Mouse (Mus musculus): ENCODE measurements at regions not wholly inside any gene's neighbourhood (a gene's known extent, or its start where the extent isn't known, plus 50 kb on each side); places are given as distances from the start of the nearest gene placed in this dataset.

GRCm38 (mm10) chr2:160158599-160159261 lies 175.2 kb downstream of the Gm826 start:
- Histone ChIP-seq H3K9ac (replicated peaks; ENCODE audit: low read length) (no peak overlapping the region), H3K4me2 (ENCODE audit: low read depth, low read length) (no peak overlapping the region), H3K4me1 (ENCODE audit: control insufficient read depth, insufficient read depth, low read length) (no peaks in the 10 kb centered on the region), H3K9me3 (replicated peaks; ENCODE audit: control insufficient read depth, low read length) (no peaks in the 10 kb centered on the region), H3K4me3 (ENCODE audit: low read depth, low read length) (no peak overlapping the region), H3K27ac (replicated peaks; ENCODE audit: low read depth, low read length) (no peak overlapping the region), H3K36me3 (replicated peaks; ENCODE audit: control insufficient read depth, insufficient read depth, low read depth, low read length) (no peaks in the 10 kb centered on the region), H3K27me3 (ENCODE audit: control insufficient read depth, insufficient read depth, low read length) (no peaks in the 10 kb centered on the region)
- WGBS = 81% methylated on average over 13 of the region's 13 CpGs
- DNase-seq (ENCODE audit: low spot score) = no peak
- ATAC-seq (replicated peaks; ENCODE audit: insufficient number of reproducible peaks, low FRiP score, low TSS enrichment, low read depth) = no peak

DNA sequence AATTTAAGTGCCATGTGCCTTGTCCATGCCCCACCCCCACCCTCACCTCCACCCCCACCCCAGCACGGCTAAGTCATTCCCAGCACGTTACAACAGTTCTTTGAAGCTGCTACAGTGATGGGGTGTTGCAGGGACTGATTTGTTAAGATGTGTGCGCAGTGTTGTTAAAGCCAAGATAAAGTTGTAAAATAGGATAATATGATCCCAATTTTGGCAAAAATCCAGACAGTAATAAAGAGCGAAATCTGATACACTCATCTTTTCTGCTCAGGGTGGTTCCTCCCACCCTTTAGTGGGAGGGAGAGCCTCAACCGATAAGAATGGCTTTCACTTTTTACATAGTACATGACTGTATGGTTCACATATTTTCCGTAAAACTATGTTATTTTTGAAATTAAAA lies 180.2 kb downstream of the Gm826 start:
- 62% methylated on average over 6 of the region's 6 CpGs for whole genome bisulfite sequencing
- no peak for ATAC-seq (replicated peaks; ENCODE audit: insufficient number of reproducible peaks, low FRiP score, low TSS enrichment, low read depth)

DNA sequence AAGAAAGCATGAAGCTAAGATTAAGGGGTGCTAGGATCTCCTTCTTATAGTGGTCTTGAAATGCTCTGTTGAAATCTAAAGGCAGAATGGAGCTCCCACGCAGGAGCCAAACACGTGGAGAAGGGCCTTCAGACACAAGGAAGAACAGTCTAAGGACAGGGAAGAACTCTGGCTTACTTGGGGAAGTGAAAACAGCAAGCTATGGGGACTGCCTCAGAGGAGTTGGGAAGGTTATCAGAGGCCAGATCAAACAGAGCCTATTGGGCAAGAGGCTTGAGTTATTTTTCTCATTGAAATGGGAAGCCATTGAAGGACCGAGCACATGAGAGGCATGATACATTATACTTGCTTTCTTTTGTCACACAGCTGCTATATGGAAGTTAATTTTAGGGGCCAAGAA lies 181.9 kb downstream of the Gm826 start:
- DNase-seq (ENCODE audit: low spot score) = no peak
- no peaks in the 10 kb centered on the region for H3K27me3 ChIP-seq (ENCODE audit: control insufficient read depth, insufficient read depth, low read length)
- 75% methylated on average over 3 of the region's 3 CpGs for WGBS
- H3K4me3 ChIP-seq (ENCODE audit: low read depth, low read length) = no peak overlapping the region
- H3K4me1 ChIP-seq (ENCODE audit: control insufficient read depth, insufficient read depth, low read length) = no peaks in the 10 kb centered on the region
- no peak for ATAC-seq (replicated peaks; ENCODE audit: insufficient number of reproducible peaks, low FRiP score, low TSS enrichment, low read depth)
- no peak overlapping the region for H3K27ac ChIP-seq (replicated peaks; ENCODE audit: low read depth, low read length)
- no peaks in the 10 kb centered on the region for H3K9me3 ChIP-seq (replicated peaks; ENCODE audit: control insufficient read depth, low read length)
- H3K36me3 ChIP-seq (replicated peaks; ENCODE audit: control insufficient read depth, insufficient read depth, low read depth, low read length) = no peaks in the 10 kb centered on the region
- H3K9ac ChIP-seq (replicated peaks; ENCODE audit: low read length) = no peak overlapping the region
- no peak overlapping the region for H3K4me2 ChIP-seq (ENCODE audit: low read depth, low read length)

More for the DNA sequence above, 180.2 kb downstream of the Gm826 start:
- Histone ChIP-seq H3K4me3 (ENCODE audit: low read depth, low read length) (no peak overlapping the region), H3K4me1 (ENCODE audit: control insufficient read depth, insufficient read depth, low read length) (no peaks in the 10 kb centered on the region), H3K4me2 (ENCODE audit: low read depth, low read length) (no peak overlapping the region), H3K9ac (replicated peaks; ENCODE audit: low read length) (no peak overlapping the region), H3K27ac (replicated peaks; ENCODE audit: low read depth, low read length) (no peak overlapping the region), H3K36me3 (replicated peaks; ENCODE audit: control insufficient read depth, insufficient read depth, low read depth, low read length) (no peaks in the 10 kb centered on the region), H3K27me3 (ENCODE audit: control insufficient read depth, insufficient read depth, low read length) (no peaks in the 10 kb centered on the region), H3K9me3 (replicated peaks; ENCODE audit: control insufficient read depth, low read length) (no peaks in the 10 kb centered on the region)
- DNase-seq (ENCODE audit: low spot score) = no peak

- ATAC-seq (replicated peaks; ENCODE audit: insufficient number of reproducible peaks, low FRiP score, low TSS enrichment, low read depth) = no peak
- Histone ChIP-seq H3K9ac (replicated peaks; ENCODE audit: low read length) (no peak overlapping the region), H3K4me3 (ENCODE audit: low read depth, low read length) (no peak overlapping the region), H3K4me1 (ENCODE audit: control insufficient read depth, insufficient read depth, low read length) (no peaks in the 10 kb centered on the region), H3K9me3 (replicated peaks; ENCODE audit: control insufficient read depth, low read length) (no peaks in the 10 kb centered on the region), H3K36me3 (replicated peaks; ENCODE audit: control insufficient read depth, insufficient read depth, low read depth, low read length) (no peaks in the 10 kb centered on the region), H3K27me3 (ENCODE audit: control insufficient read depth, insufficient read depth, low read length) (no peaks in the 10 kb centered on the region), H3K27ac (replicated peaks; ENCODE audit: low read depth, low read length) (no peak overlapping the region), H3K4me2 (ENCODE audit: low read depth, low read length) (no peak overlapping the region)
- DNase-seq (ENCODE audit: low spot score) = no peak
- 78% methylated on average over 3 of the region's 3 CpGs for WGBS
These were observed 185.0 kb downstream of the Gm826 start for GRCm38 (mm10) chr2:160148936-160149335.

DNA sequence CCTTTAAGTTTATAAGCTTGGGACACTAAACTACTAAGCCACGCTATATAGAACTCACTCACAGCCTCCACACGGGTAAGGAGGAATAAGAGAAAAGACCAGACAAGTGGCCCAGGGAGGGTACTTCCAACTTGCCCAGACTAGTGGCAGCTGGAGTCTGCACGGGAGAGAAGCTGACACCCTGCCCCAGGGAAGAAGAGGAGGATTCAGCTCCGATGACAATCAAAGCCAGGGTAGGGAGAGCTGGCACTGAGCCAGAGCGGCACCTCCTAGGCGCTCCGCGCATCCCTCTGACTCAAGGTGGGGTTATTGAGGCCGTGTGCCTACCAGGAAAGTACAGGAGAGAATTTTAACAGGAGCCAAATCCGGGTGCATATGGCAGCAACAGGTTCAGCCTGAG lies 185.4 kb downstream of the Gm826 start:
- WGBS = 70% methylated on average over 10 of the region's 10 CpGs
- no peaks in the 10 kb centered on the region for H3K4me1 ChIP-seq (ENCODE audit: control insufficient read depth, insufficient read depth, low read length)
- no peak overlapping the region for H3K9ac ChIP-seq (replicated peaks; ENCODE audit: low read length)
- H3K4me2 ChIP-seq (ENCODE audit: low read depth, low read length) = no peak overlapping the region
- ATAC-seq (replicated peaks; ENCODE audit: insufficient number of reproducible peaks, low FRiP score, low TSS enrichment, low read depth) = no peak; the same call in 1 of the 2 replicates
- no peaks in the 10 kb centered on the region for H3K9me3 ChIP-seq (replicated peaks; ENCODE audit: control insufficient read depth, low read length)
- H3K27ac ChIP-seq (replicated peaks; ENCODE audit: low read depth, low read length) = no peak overlapping the region
- no peaks in the 10 kb centered on the region for H3K27me3 ChIP-seq (ENCODE audit: control insufficient read depth, insufficient read depth, low read length)
- no peak overlapping the region for H3K4me3 ChIP-seq (ENCODE audit: low read depth, low read length)
- no peaks in the 10 kb centered on the region for H3K36me3 ChIP-seq (replicated peaks; ENCODE audit: control insufficient read depth, insufficient read depth, low read depth, low read length)
- DNase-seq (ENCODE audit: low spot score) = peak; percentile 19

DNA sequence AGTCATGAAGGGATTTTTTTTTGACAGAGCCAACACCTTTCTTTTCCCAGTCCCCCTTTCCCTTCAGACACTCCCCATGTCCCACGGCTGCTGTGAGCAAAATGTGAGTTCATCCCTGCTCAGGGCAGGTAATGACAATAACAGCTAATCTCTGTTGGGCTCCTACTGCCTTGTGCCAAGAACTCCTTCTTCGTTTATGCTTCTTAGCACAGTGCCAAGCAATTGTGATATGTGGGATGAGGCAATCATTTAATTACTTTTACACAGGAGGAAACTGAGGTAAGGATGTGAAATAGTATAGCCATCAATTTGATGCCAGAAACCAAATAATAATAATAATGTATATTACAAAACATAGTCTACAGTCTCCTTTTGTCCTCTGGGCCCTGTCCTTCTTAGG lies 185.9 kb downstream of the Gm826 start:
- Histone ChIP-seq H3K27me3 (ENCODE audit: control insufficient read depth, insufficient read depth, low read length) (no peaks in the 10 kb centered on the region), H3K4me3 (ENCODE audit: low read depth, low read length) (no peak overlapping the region), H3K36me3 (replicated peaks; ENCODE audit: control insufficient read depth, insufficient read depth, low read depth, low read length) (no peaks in the 10 kb centered on the region), H3K9me3 (replicated peaks; ENCODE audit: control insufficient read depth, low read length) (no peaks in the 10 kb centered on the region), H3K27ac (replicated peaks; ENCODE audit: low read depth, low read length) (no peak overlapping the region), H3K4me2 (ENCODE audit: low read depth, low read length) (no peak overlapping the region), H3K4me1 (ENCODE audit: control insufficient read depth, insufficient read depth, low read length) (no peaks in the 10 kb centered on the region), H3K9ac (replicated peaks; ENCODE audit: low read length) (no peak overlapping the region)
- 76% methylated on average over 2 of the region's 2 CpGs for WGBS
- ATAC-seq (replicated peaks; ENCODE audit: insufficient number of reproducible peaks, low FRiP score, low TSS enrichment, low read depth) = no peak
- no peak for DNase-seq (ENCODE audit: low spot score)

- 84% methylated on average over 4 of the region's 4 CpGs for WGBS
- no peak for ATAC-seq (replicated peaks; ENCODE audit: insufficient number of reproducible peaks, low FRiP score, low TSS enrichment, low read depth)
- Histone ChIP-seq H3K27me3 (ENCODE audit: control insufficient read depth, insufficient read depth, low read length) (no peaks in the 10 kb centered on the region), H3K27ac (replicated peaks; ENCODE audit: low read depth, low read length) (no peak overlapping the region), H3K9me3 (replicated peaks; ENCODE audit: control insufficient read depth, low read length) (no peaks in the 10 kb centered on the region), H3K9ac (replicated peaks; ENCODE audit: low read length) (no peak overlapping the region), H3K36me3 (replicated peaks; ENCODE audit: control insufficient read depth, insufficient read depth, low read depth, low read length) (no peaks in the 10 kb centered on the region), H3K4me2 (ENCODE audit: low read depth, low read length) (no peak overlapping the region), H3K4me1 (ENCODE audit: control insufficient read depth, insufficient read depth, low read length) (no peaks in the 10 kb centered on the region), H3K4me3 (ENCODE audit: low read depth, low read length) (no peak overlapping the region)
- DNase-seq (ENCODE audit: low spot score) = no peak
These were observed 193.7 kb downstream of the Gm826 start for GRCm38 (mm10) chr2:160140166-160140740.

GRCm38 (mm10) chr2:160138091-160138490 lies 195.9 kb downstream of the Gm826 start:
- no peak overlapping the region for H3K9ac ChIP-seq (replicated peaks; ENCODE audit: low read length)
- H3K36me3 ChIP-seq (replicated peaks; ENCODE audit: control insufficient read depth, insufficient read depth, low read depth, low read length) = no peaks in the 10 kb centered on the region
- no peak overlapping the region for H3K4me3 ChIP-seq (ENCODE audit: low read depth, low read length)
- 78% methylated on average over 2 of the region's 2 CpGs for WGBS
- no peak overlapping the region for H3K27ac ChIP-seq (replicated peaks; ENCODE audit: low read depth, low read length)
- no peaks in the 10 kb centered on the region for H3K9me3 ChIP-seq (replicated peaks; ENCODE audit: control insufficient read depth, low read length)
- ATAC-seq (replicated peaks; ENCODE audit: insufficient number of reproducible peaks, low FRiP score, low TSS enrichment, low read depth) (no peak), DNase-seq (ENCODE audit: low spot score) (no peak)
- H3K27me3 ChIP-seq (ENCODE audit: control insufficient read depth, insufficient read depth, low read length) = no peaks in the 10 kb centered on the region
- H3K4me1 ChIP-seq (ENCODE audit: control insufficient read depth, insufficient read depth, low read length) = no peaks in the 10 kb centered on the region
- H3K4me2 ChIP-seq (ENCODE audit: low read depth, low read length) = no peak overlapping the region

Data from embryonic facial prominence, embryonic 11.5 days (tissue).